In genomic region chr13:22006334-22007120, GRCm38 (mm10) we compare ENCODE assay signal across 9 mouse cellular contexts. TPM values are rescaled to one million over a fixed set of nuclear protein-coding genes. Genes with fewer than 3 reads are reported as not detected.
DNase-seq lines count a peak whose midpoint lies in the region; ATAC-seq and TF ChIP-seq lines count a peak whose summit lies in the region.
"Had no signal": no experiment of that assay in that cellular context is flagged by ENCODE, and none has a peak within 500 bp of the region (broad histone marks: within the 10 kb centered on the region; RNA-seq: fewer than 3 reads in every experiment).

No protein-coding gene starts in this region.

- peak overlapping the region; percentile 85 for H3K4me3 ChIP-seq in gastrocnemius, adult 2 months
- H3K4me3 ChIP-seq in embryonic facial prominence, embryonic 10.5 days, result peak overlapping the region; percentile 71
- H3K4me3 ChIP-seq in hindbrain, embryonic 11.5 days (ENCODE audit: low read depth, low read length), result peak overlapping the region; percentile 46
- H3K4me3 ChIP-seq in liver, adult 2 months (ENCODE audit: insufficient read depth, low read depth, low read length), result peak overlapping the region; percentile 51
- H3K4me3 ChIP-seq in midbrain, embryonic 16.5 days (ENCODE audit: low read depth, low read length), result peak overlapping the region; percentile 40

- H3K36me3 ChIP-seq in embryonic facial prominence, embryonic 10.5 days (replicated peaks), result no peaks in the 10 kb centered on the region
- no peaks in the 10 kb centered on the region for H3K36me3 ChIP-seq in hindbrain, embryonic 11.5 days (ENCODE audit: control insufficient read depth, insufficient read depth, low read length)
- no peaks in the 10 kb centered on the region for H3K36me3 ChIP-seq in liver, adult 2 months (ENCODE audit: control insufficient read depth, insufficient read depth, low read length)
- no peaks in the 10 kb centered on the region for H3K36me3 ChIP-seq in midbrain, embryonic 16.5 days (ENCODE audit: control insufficient read depth, insufficient read depth, low read length)

- no peaks in the 10 kb centered on the region for H3K9me3 ChIP-seq in embryonic facial prominence, embryonic 10.5 days
- no peaks in the 10 kb centered on the region for H3K9me3 ChIP-seq in hindbrain, embryonic 11.5 days (ENCODE audit: control insufficient read depth, low read length)
- no peaks in the 10 kb centered on the region for H3K9me3 ChIP-seq in midbrain, embryonic 16.5 days (replicated peaks; ENCODE audit: control insufficient read depth, low read length, poor library complexity, severe bottlenecking)

- H3K4me2 ChIP-seq in hindbrain, embryonic 11.5 days (replicated peaks; ENCODE audit: low read depth, low read length), result peak overlapping the region; percentile 85
- H3K4me2 ChIP-seq in midbrain, embryonic 16.5 days (ENCODE audit: low read length), result peak overlapping the region; percentile 77

- H3K9ac ChIP-seq in hindbrain, embryonic 11.5 days (ENCODE audit: low read depth, low read length), result no peak overlapping the region
- H3K9ac ChIP-seq in liver, adult 2 months (ENCODE audit: low read depth, low read length), result no peak overlapping the region
- H3K9ac ChIP-seq in midbrain, embryonic 16.5 days (ENCODE audit: low read depth, low read length), result no peak overlapping the region

- peak; percentile 4; the same call in 1 of the 2 replicates for TF ChIP-seq CTCF in gastrocnemius, adult 2 months (IDR thresholded peaks at IDR 0.05)
- no peak for TF ChIP-seq CTCF in liver, adult 2 months (IDR thresholded peaks at IDR 0.05; ENCODE audit: low read depth, low read length)

- H3K27ac ChIP-seq in gastrocnemius, adult 2 months, result no peak overlapping the region
- H3K27ac ChIP-seq in embryonic facial prominence, embryonic 10.5 days (replicated peaks), result 0 out of 2 replicates have a peak overlapping the region, but pooled peaks have one; percentile 24
- H3K27ac ChIP-seq in hindbrain, embryonic 11.5 days (ENCODE audit: low read depth, low read length), result no peak overlapping the region
- no peak overlapping the region for H3K27ac ChIP-seq in liver, adult 2 months (replicated peaks; ENCODE audit: insufficient read depth, low read depth, low read length)
- no peak overlapping the region for H3K27ac ChIP-seq in midbrain, embryonic 16.5 days (ENCODE audit: low read length)

- H3K79me2 ChIP-seq in liver, adult 2 months (ENCODE audit: control insufficient read depth, insufficient read depth, low read length), result no peaks in the 10 kb centered on the region

- peaks cover 100% of the 10 kb centered on the region for H3K27me3 ChIP-seq in embryonic facial prominence, embryonic 10.5 days (replicated peaks; ENCODE audit: low read depth, poor library complexity, severe bottlenecking)
- H3K27me3 ChIP-seq in hindbrain, embryonic 11.5 days (ENCODE audit: control insufficient read depth, insufficient read depth, low read length), result peaks cover 95% of the 10 kb centered on the region
- H3K27me3 ChIP-seq in liver, adult 2 months (ENCODE audit: control insufficient read depth, insufficient read depth, low read length), result peaks cover 24% of the 10 kb centered on the region
- H3K27me3 ChIP-seq in midbrain, embryonic 16.5 days (ENCODE audit: control insufficient read depth, insufficient read depth, low read depth, low read length), result peaks cover 89% of the 10 kb centered on the region

- peak; percentile 42 for DNase-seq in gastrocnemius, adult 2 months
- no peak for DNase-seq in gastrocnemius, postnatal 25 days
- DNase-seq in embryonic facial prominence, embryonic 10.5 days (ENCODE audit: low spot score), result peak; percentile 79
- DNase-seq in hindbrain, embryonic 11.5 days (ENCODE audit: low spot score), result peak; percentile 52
- peak; percentile 44 for DNase-seq in liver, adult 2 months (ENCODE audit: extremely low read depth, low read depth, low spot score)
- peak; percentile 45 to 64 for DNase-seq in thymus, adult 18-20 months
- no peak for DNase-seq in frontal cortex, postnatal 25 days (ENCODE audit: low spot score in 2 of 2)

- intact Hi-C loops in gastrocnemius, adult 2 months (cut with DNase I), result no loop called here

- peaks cover 23% of the 10 kb centered on the region for H3K4me1 ChIP-seq in embryonic facial prominence, embryonic 10.5 days
- 0 out of 2 replicates have a peak, but pooled peaks cover 2% of the 10 kb centered on the region for H3K4me1 ChIP-seq in hindbrain, embryonic 11.5 days (replicated peaks; ENCODE audit: control insufficient read depth, insufficient read depth, low read length)
- peaks cover 5% of the 10 kb centered on the region for H3K4me1 ChIP-seq in liver, adult 2 months (ENCODE audit: control insufficient read depth, insufficient read depth, low read length)
- H3K4me1 ChIP-seq in midbrain, embryonic 16.5 days (ENCODE audit: control insufficient read depth, insufficient read depth, low read length), result peaks cover 8% of the 10 kb centered on the region

- no peak for TF ChIP-seq POLR2A in liver, adult 2 months (IDR thresholded peaks at IDR 0.05; ENCODE audit: extremely low read depth, insufficient read depth, low read length)

- under 1% methylated on average over 38 of the region's 38 CpGs for WGBS in embryonic facial prominence, embryonic 10.5 days
- WGBS in hindbrain, embryonic 11.5 days, result 1% methylated on average over 38 of the region's 38 CpGs
- WGBS in liver, adult 2 months, result 2% methylated on average over 38 of the region's 38 CpGs
- 2% methylated on average over 38 of the region's 38 CpGs for WGBS in midbrain, embryonic 16.5 days

- peak; percentile 91 for ATAC-seq in hindbrain, embryonic 11.5 days (ENCODE audit: low FRiP score)
- ATAC-seq in midbrain, embryonic 16.5 days, result peak; percentile 64

RNA-seq across cellular contexts. Expression of gene Prss16, which starts 3.0 kb away (rescaled TPM):
- total RNA-seq in gastrocnemius, adult 2 months (2021), result not detected
- total RNA-seq in gastrocnemius, postnatal 25 days (2021), result not detected
- polyA plus RNA-seq in embryonic facial prominence, embryonic 10.5 days (2016; fragmentation: Nextera tagmentation; extraction: Ambion mirVana), result 0.13 and 0.54 TPM in 2 replicates
- polyA plus RNA-seq in hindbrain, embryonic 11.5 days (2014; fragmentation: Nextera tagmentation; extraction: Ambion mirVana), result 0.51 TPM in 1 of 2 replicates, not detected in the other
- not detected in 2 replicates for total RNA-seq in liver, adult 2 months (2014; rRNA removed)
- polyA plus RNA-seq in liver, adult 2 months (2012; rRNA removed), result 0.12 TPM in 1 of 2 replicates, not detected in the other
- polyA plus RNA-seq in midbrain, embryonic 16.5 days (2015; fragmentation: Nextera tagmentation; extraction: Ambion mirVana), result not detected in 2 replicates

RNA-seq across cellular contexts. Expression of gene Pom121l2, which starts 25.5 kb away (rescaled TPM):
- total RNA-seq in gastrocnemius, adult 2 months (2021), result not detected
- not detected for total RNA-seq in gastrocnemius, postnatal 25 days (2021)
- polyA plus RNA-seq in embryonic facial prominence, embryonic 10.5 days (2016; fragmentation: Nextera tagmentation; extraction: Ambion mirVana), result 0.06 TPM in 1 of 2 replicates, not detected in the other
- 0.11 TPM in 2 replicates for polyA plus RNA-seq in hindbrain, embryonic 11.5 days (2014; fragmentation: Nextera tagmentation; extraction: Ambion mirVana)
- not detected in 2 replicates for total RNA-seq in liver, adult 2 months (2014; rRNA removed)
- polyA plus RNA-seq in liver, adult 2 months (2012; rRNA removed), result not detected in 2 replicates
- not detected in 2 replicates for polyA plus RNA-seq in midbrain, embryonic 16.5 days (2015; fragmentation: Nextera tagmentation; extraction: Ambion mirVana)
- total RNA-seq: adrenal gland, adult 18-20 months had no signal

RNA-seq across cellular contexts. Expression of gene Hist1h2ah, which starts 28.8 kb away (rescaled TPM):
- total RNA-seq in gastrocnemius, adult 2 months (2021), result 1 to 10 TPM in 1 of 2 experiments, not detected in 1; 3.7 TPM
- total RNA-seq in gastrocnemius, postnatal 25 days (2021), result 1 to 10 TPM; 2.9 to 7.7 TPM
- 8.0 and 8.8 TPM in 2 replicates for polyA plus RNA-seq in embryonic facial prominence, embryonic 10.5 days (2016; fragmentation: Nextera tagmentation; extraction: Ambion mirVana)
- polyA plus RNA-seq in hindbrain, embryonic 11.5 days (2014; fragmentation: Nextera tagmentation; extraction: Ambion mirVana), result 8.4 and 11.9 TPM in 2 replicates
- total RNA-seq in liver, adult 2 months (2014; rRNA removed), result 1.8 and 2.6 TPM in 2 replicates
- polyA plus RNA-seq in liver, adult 2 months (2012; rRNA removed), result not detected in 2 replicates
- not detected in 2 replicates for polyA plus RNA-seq in midbrain, embryonic 16.5 days (2015; fragmentation: Nextera tagmentation; extraction: Ambion mirVana)

RNA-seq across cellular contexts. Expression of gene Hist1h2bk, which starts 29.1 kb away (rescaled TPM):
- 1 to 10 TPM in 1 of 2 experiments, not detected in 1; 2.6 TPM for total RNA-seq in gastrocnemius, adult 2 months (2021)
- 10 to 100 TPM; 13.9 to 29.0 TPM for total RNA-seq in gastrocnemius, postnatal 25 days (2021)
- polyA plus RNA-seq in embryonic facial prominence, embryonic 10.5 days (2016; fragmentation: Nextera tagmentation; extraction: Ambion mirVana), result 8.5 and 10.0 TPM in 2 replicates
- 7.2 and 10.2 TPM in 2 replicates for polyA plus RNA-seq in hindbrain, embryonic 11.5 days (2014; fragmentation: Nextera tagmentation; extraction: Ambion mirVana)
- 15.6 and 28.1 TPM in 2 replicates for total RNA-seq in liver, adult 2 months (2014; rRNA removed)
- polyA plus RNA-seq in liver, adult 2 months (2012; rRNA removed), result 0.46 and 0.48 TPM in 2 replicates
- 1.3 TPM in 1 of 2 replicates, not detected in the other for polyA plus RNA-seq in midbrain, embryonic 16.5 days (2015; fragmentation: Nextera tagmentation; extraction: Ambion mirVana)

RNA-seq across cellular contexts. Expression of gene Hist1h4i, which starts 34.6 kb away (rescaled TPM):
- 10 to 100 TPM; 24.1 to 25.0 TPM for total RNA-seq in gastrocnemius, adult 2 months (2021)
- total RNA-seq in gastrocnemius, postnatal 25 days (2021), result 10 to 100 TPM; 30.9 to 31.7 TPM
- 37.1 and 38.7 TPM in 2 replicates for polyA plus RNA-seq in embryonic facial prominence, embryonic 10.5 days (2016; fragmentation: Nextera tagmentation; extraction: Ambion mirVana)
- polyA plus RNA-seq in hindbrain, embryonic 11.5 days (2014; fragmentation: Nextera tagmentation; extraction: Ambion mirVana), result 31.2 and 31.4 TPM in 2 replicates
- total RNA-seq in liver, adult 2 months (2014; rRNA removed), result 6.8 and 9.2 TPM in 2 replicates
- polyA plus RNA-seq in liver, adult 2 months (2012; rRNA removed), result 5.2 and 12.3 TPM in 2 replicates
- polyA plus RNA-seq in midbrain, embryonic 16.5 days (2015; fragmentation: Nextera tagmentation; extraction: Ambion mirVana), result 4.0 and 4.9 TPM in 2 replicates

Comparison
In these comparisons a context has a peak if more than half of its experiments do, and no peak if none do; other contexts are left out.
1. DNase-seq: peak in gastrocnemius, adult 2 months (single experiment), embryonic facial prominence, embryonic 10.5 days (single experiment), hindbrain, embryonic 11.5 days (single experiment), liver, adult 2 months (single experiment) and thymus, adult 18-20 months (2 of 2); none in gastrocnemius, postnatal 25 days (single experiment) and frontal cortex, postnatal 25 days (0 of 2).
2. Peak in every context shown above with its lines, with median percentiles within 50 percentile points of each other: H3K4me3 ChIP-seq.